Mouse (Mus musculus): ENCODE results near the gene Rhd. TPM values are rescaled to one million over a fixed set of nuclear protein-coding genes. Genes with fewer than 3 reads are reported as not detected.
"Not testable (repeated sequence)": the region's sequence is repeated elsewhere in the genome, so short reads cannot be mapped to it uniquely, and the experiment has no call there.

The Rhd gene
- polyA plus RNA-seq, 1 experiment from 2014 or later = 11.2 TPM

- no peaks in the 10 kb centered on the region for H3K27me3 ChIP-seq (replicated peaks; ENCODE audit: low read depth, poor library complexity, severe bottlenecking)
- H3K4me1 ChIP-seq = peaks cover 12% of the 10 kb centered on the region
- no peak for DNase-seq (ENCODE audit: low spot score)
- H3K27ac ChIP-seq (replicated peaks) = no peak overlapping the region
- H3K36me3 ChIP-seq (replicated peaks) = no peaks in the 10 kb centered on the region
- H3K9me3 ChIP-seq = no peaks in the 10 kb centered on the region
- 25% methylated on average over 6 of the region's 6 CpGs for WGBS
- H3K4me3 ChIP-seq = peak overlapping the region; percentile 52
These were observed 15.7 kb downstream of the Rhd start for GRCm38 (mm10) chr4:134880041-134880440.

GRCm38 (mm10) chr4:134883266-134883665 is 18.9 kb downstream of the Rhd start:
- H3K9me3 ChIP-seq = no peaks in the 10 kb centered on the region
- H3K36me3 ChIP-seq (replicated peaks) = no peaks in the 10 kb centered on the region
- H3K27ac ChIP-seq (replicated peaks) = no peak overlapping the region
- no peak overlapping the region for H3K4me3 ChIP-seq
- peak; percentile 52 for DNase-seq (ENCODE audit: low spot score)
- H3K27me3 ChIP-seq (replicated peaks; ENCODE audit: low read depth, poor library complexity, severe bottlenecking) = no peaks in the 10 kb centered on the region
- peaks cover 12% of the 10 kb centered on the region for H3K4me1 ChIP-seq
- WGBS = 36% methylated on average over 7 of the region's 7 CpGs

- 87% methylated on average over 10 of the region's 10 CpGs for WGBS
- no peaks in the 10 kb centered on the region for H3K9me3 ChIP-seq
- H3K4me3 ChIP-seq = no peak overlapping the region
- no peaks in the 10 kb centered on the region for H3K36me3 ChIP-seq (replicated peaks)
- no peak overlapping the region for H3K27ac ChIP-seq (replicated peaks)
- H3K4me1 ChIP-seq = peaks cover 12% of the 10 kb centered on the region
- H3K27me3 ChIP-seq (replicated peaks; ENCODE audit: low read depth, poor library complexity, severe bottlenecking) = no peaks in the 10 kb centered on the region
- no peak for DNase-seq (ENCODE audit: low spot score)
These were observed 19.5 kb downstream of the Rhd start for GRCm38 (mm10) chr4:134883808-134884207.

DNA sequence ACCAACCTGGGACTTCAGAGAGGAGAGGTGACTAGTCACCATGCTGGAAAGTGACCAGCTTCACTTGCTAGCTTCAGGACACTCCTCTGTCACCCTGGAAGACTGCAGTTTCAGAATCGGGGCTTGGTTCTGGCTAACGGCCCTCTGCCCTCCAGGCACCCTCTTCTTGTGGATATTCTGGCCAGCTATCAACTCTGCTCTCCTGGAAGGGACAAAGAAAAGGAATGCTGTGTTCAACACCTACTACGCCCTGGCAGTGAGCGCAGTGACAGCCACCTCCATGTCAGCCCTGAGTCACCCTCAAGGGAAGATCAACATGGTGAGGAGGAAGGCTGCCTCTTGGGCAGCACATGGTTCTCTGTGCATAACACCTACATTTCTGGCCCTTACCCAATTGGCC is 20.0 kb downstream of the Rhd start:
- H3K4me3 ChIP-seq = no peak overlapping the region
- no peaks in the 10 kb centered on the region for H3K36me3 ChIP-seq (replicated peaks)
- no peaks in the 10 kb centered on the region for H3K9me3 ChIP-seq
- no peak for DNase-seq (ENCODE audit: low spot score)
- no peaks in the 10 kb centered on the region for H3K27me3 ChIP-seq (replicated peaks; ENCODE audit: low read depth, poor library complexity, severe bottlenecking)
- 90% methylated on average over 4 of the region's 4 CpGs for WGBS
- no peak overlapping the region for H3K27ac ChIP-seq (replicated peaks)
- peaks cover 6% of the 10 kb centered on the region for H3K4me1 ChIP-seq

GRCm38 (mm10) chr4:134892096-134892495 is 27.8 kb downstream of the Rhd start:
- 78% methylated on average over 6 of the region's 6 CpGs for WGBS
- Histone ChIP-seq H3K4me3 (no peak overlapping the region), H3K4me1 (peaks cover 9% of the 10 kb centered on the region; the same call in 1 of the 2 replicates), H3K36me3 (replicated peaks) (peaks cover 26% of the 10 kb centered on the region), H3K9me3 (no peaks in the 10 kb centered on the region), H3K27me3 (replicated peaks; ENCODE audit: low read depth, poor library complexity, severe bottlenecking) (no peaks in the 10 kb centered on the region), H3K27ac (replicated peaks) (no peak overlapping the region)
- no peak for DNase-seq (ENCODE audit: low spot score)

GRCm38 (mm10) chr4:134897256-134897655 is 32.9 kb downstream of the Rhd start:
- 85% methylated on average over 6 of the region's 6 CpGs for WGBS
- Histone ChIP-seq H3K36me3 (replicated peaks) (peaks cover 78% of the 10 kb centered on the region), H3K9me3 (no peaks in the 10 kb centered on the region), H3K4me1 (0 out of 2 replicates have a peak, but pooled peaks cover 3% of the 10 kb centered on the region), H3K27ac (replicated peaks) (no peak overlapping the region), H3K27me3 (replicated peaks; ENCODE audit: low read depth, poor library complexity, severe bottlenecking) (no peaks in the 10 kb centered on the region), H3K4me3 (no peak overlapping the region)
- no peak for DNase-seq (ENCODE audit: low spot score)

DNA sequence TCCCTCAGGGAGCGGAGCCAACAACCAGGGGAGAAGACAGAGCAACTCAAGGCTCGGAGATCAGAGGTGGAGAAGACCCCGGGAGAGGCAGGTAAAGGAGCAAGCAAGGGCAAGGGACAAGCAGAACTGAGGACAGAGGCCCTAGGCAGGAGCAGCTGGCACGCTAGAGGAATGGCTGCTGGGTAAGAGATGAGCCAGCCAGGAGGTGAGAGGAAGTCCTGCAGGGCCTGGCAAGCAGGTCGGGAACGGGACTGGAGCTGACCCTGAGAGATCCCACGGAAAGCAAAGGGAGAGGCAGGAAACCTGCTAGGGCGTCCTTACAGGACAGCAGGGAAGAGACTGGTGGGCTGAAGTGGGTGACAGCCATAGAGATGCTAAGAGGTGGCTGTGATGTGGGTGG is 36.8 kb downstream of the Rhd start:
- Histone ChIP-seq H3K4me3 (no peak overlapping the region), H3K9me3 (no peaks in the 10 kb centered on the region), H3K4me1 (no peaks in the 10 kb centered on the region), H3K27me3 (replicated peaks; ENCODE audit: low read depth, poor library complexity, severe bottlenecking) (no peaks in the 10 kb centered on the region), H3K36me3 (replicated peaks) (peaks cover 100% of the 10 kb centered on the region), H3K27ac (replicated peaks) (no peak overlapping the region)
- DNase-seq (ENCODE audit: low spot score) = no peak
- WGBS = 91% methylated on average over 8 of the region's 8 CpGs

- 74% methylated on average over 7 of the region's 7 CpGs for WGBS
- Histone ChIP-seq H3K27ac (replicated peaks) (no peak overlapping the region), H3K27me3 (replicated peaks; ENCODE audit: low read depth, poor library complexity, severe bottlenecking) (no peaks in the 10 kb centered on the region), H3K9me3 (no peaks in the 10 kb centered on the region), H3K36me3 (replicated peaks) (peaks cover 100% of the 10 kb centered on the region), H3K4me1 (no peaks in the 10 kb centered on the region), H3K4me3 (no peak overlapping the region)
- DNase-seq (ENCODE audit: low spot score) = no peak
These were observed 38.7 kb downstream of the Rhd start for GRCm38 (mm10) chr4:134903046-134903445.

DNA sequence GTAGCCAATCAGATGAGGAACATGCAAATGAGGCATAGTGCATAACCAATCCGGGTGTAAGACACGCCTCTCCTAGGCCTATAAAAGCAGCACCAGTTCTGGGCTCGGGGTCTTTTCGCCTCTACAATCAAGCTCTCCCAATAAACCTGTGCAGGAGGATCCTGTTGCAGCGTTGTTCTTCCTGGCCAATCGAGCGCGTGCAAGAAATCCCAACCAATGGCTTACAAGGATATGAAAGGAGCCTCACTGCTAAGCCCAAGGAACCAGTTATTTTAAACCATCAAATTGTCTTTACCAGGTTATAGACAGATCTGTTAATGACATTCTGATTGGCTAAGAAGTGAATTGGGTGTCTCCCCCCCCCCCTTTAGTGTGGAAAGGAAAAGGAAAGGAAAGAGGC is 47.1 kb downstream of the Rhd start:
- H3K36me3 ChIP-seq (replicated peaks) = peaks cover 60% of the 10 kb centered on the region
- 99% methylated on average over 8 of the region's 8 CpGs for WGBS
- not testable (repeated sequence) for H3K27me3 ChIP-seq (replicated peaks; ENCODE audit: low read depth, poor library complexity, severe bottlenecking); H3K27ac ChIP-seq (replicated peaks); H3K9me3 ChIP-seq; DNase-seq (ENCODE audit: low spot score); H3K4me3 ChIP-seq
- peaks cover 15% of the 10 kb centered on the region for H3K4me1 ChIP-seq

- Histone ChIP-seq H3K9me3 (peaks cover 6% of the 10 kb centered on the region; the same call in 1 of the 2 replicates), H3K36me3 (replicated peaks) (peaks cover 40% of the 10 kb centered on the region), H3K27me3 (replicated peaks; ENCODE audit: low read depth, poor library complexity, severe bottlenecking) (no peaks in the 10 kb centered on the region), H3K27ac (replicated peaks) (peak overlapping the region; percentile 66), H3K4me3 (peak overlapping the region; percentile 95), H3K4me1 (peaks cover 17% of the 10 kb centered on the region)
- DNase-seq (ENCODE audit: low spot score) = peak; percentile 75
- WGBS = 30% methylated on average over 3 of the region's 3 CpGs
These were observed 49.1 kb downstream of the Rhd start for GRCm38 (mm10) chr4:134913413-134913812.

GRCm38 (mm10) chr4:134914122-134914863 is 50.0 kb downstream of the Rhd start:
- peaks cover 6% of the 10 kb centered on the region; the same call in 1 of the 2 replicates for H3K9me3 ChIP-seq
- peak overlapping the region; percentile 95 for H3K4me3 ChIP-seq
- peak overlapping the region; percentile 94 for H3K27ac ChIP-seq (replicated peaks)
- no peak for DNase-seq (ENCODE audit: low spot score)
- WGBS = 1% methylated on average over 43 of the region's 43 CpGs
- peaks cover 31% of the 10 kb centered on the region for H3K36me3 ChIP-seq (replicated peaks)
- H3K4me1 ChIP-seq = peaks cover 18% of the 10 kb centered on the region
- no peaks in the 10 kb centered on the region for H3K27me3 ChIP-seq (replicated peaks; ENCODE audit: low read depth, poor library complexity, severe bottlenecking)

DNA sequence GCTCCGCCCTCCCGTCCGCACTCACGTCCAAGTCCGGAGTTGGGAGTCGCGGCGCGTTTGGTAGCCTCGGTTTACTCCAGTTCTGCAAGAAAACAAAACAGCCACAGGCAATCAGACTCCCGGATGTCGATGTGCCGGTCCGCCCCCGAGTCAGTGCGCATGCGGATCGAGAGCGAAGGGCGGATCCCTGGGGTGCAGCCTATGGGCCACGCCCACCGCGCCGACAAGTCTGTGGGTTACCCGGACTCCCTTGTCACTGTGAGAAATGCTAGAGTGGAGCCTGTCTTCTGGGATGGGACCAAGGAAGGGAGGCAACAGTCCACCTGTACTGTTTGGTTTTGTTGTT is 50.5 kb downstream of the Rhd start, which contains the start of gene Tmem50a:
TSS of gene Tmem50a (minus strand) at position 161 of the 346 bp plus-strand sequence.
- peak within 1 kb of the TSS; percentile 95 for H3K4me3 ChIP-seq

More for the DNA sequence above, 50.5 kb downstream of the Rhd start, which contains the start of gene Tmem50a:
- no peaks in the 10 kb centered on the region for H3K27me3 ChIP-seq (replicated peaks; ENCODE audit: low read depth, poor library complexity, severe bottlenecking)
- peaks cover 18% of the 10 kb centered on the region for H3K4me1 ChIP-seq
- WGBS = under 1% methylated on average over 25 of the region's 25 CpGs
- H3K27ac ChIP-seq (replicated peaks) = peak within 1 kb of the TSS; percentile 94
- peaks cover 26% of the 10 kb centered on the region for H3K36me3 ChIP-seq (replicated peaks)
- peaks cover 6% of the 10 kb centered on the region; the same call in 1 of the 2 replicates for H3K9me3 ChIP-seq
- DNase-seq (ENCODE audit: low spot score) = peak; percentile 94
